Mouse (Mus musculus) MEL (cell line): Measurements from ENCODE around the gene Nt5e. TPM values are rescaled to one million over a fixed set of nuclear protein-coding genes. Genes with fewer than 3 reads are reported as not detected.

ENCODE experiments used
- DNase-seq: peaks from one replicate; pipeline ENCODE4 v3.0.0; 2011; ENCODE audit warnings: low read depth, low spot score
- H3K27ac ChIP-seq: 2 replicates; pipeline ENCODE4 v1.5.1; 2012; ENCODE audit warnings: low read depth, mild to moderate bottlenecking, control low read depth, low read length, moderate library complexity; ENCODE audit not compliant: control insufficient read depth
- H3K27me3 ChIP-seq, 2 experiments: fragments of 150-350 bp in 1 of 2; sonication (generic) in 1 of 2; 2 replicates each; pipeline ENCODE4 v1.6.1; 2012; ENCODE audit warnings: low read length in 2 of 2, mild to moderate bottlenecking in 2 of 2, improper control_type of control experiment in 1 of 2, moderate library complexity in 1 of 2; ENCODE audit not compliant: insufficient read depth in 2 of 2, control insufficient read depth in 1 of 2
- H3K36me3 ChIP-seq, 2 experiments: 2 replicates each; pipeline ENCODE4 v1.6.1; 2012 to 2014; ENCODE audit warnings: low read length in 2 of 2, improper control_type of control experiment in 1 of 2, inconsistent platforms in 1 of 2, mild to moderate bottlenecking in 1 of 2; ENCODE audit not compliant: insufficient read depth in 2 of 2, control insufficient read depth in 1 of 2
- H3K4me1 ChIP-seq, 2 experiments: fragments of 150-350 bp in 1 of 2; sonication (generic) in 1 of 2; 2 replicates each; pipeline ENCODE4 v1.6.1; 2012; ENCODE audit warnings: low read length in 2 of 2, improper control_type of control experiment in 1 of 2, mild to moderate bottlenecking in 1 of 2; ENCODE audit not compliant: insufficient read depth in 2 of 2, control insufficient read depth in 1 of 2
- H3K4me3 ChIP-seq, 2 experiments: fragments of 150-350 bp in 1 of 2; sonication (generic) in 1 of 2; 2 replicates each; pipeline ENCODE4 v1.5.1; 2012; ENCODE audit warnings: low read depth in 2 of 2, low read length in 2 of 2, mild to moderate bottlenecking in 2 of 2, moderate library complexity in 2 of 2, control low read depth in 1 of 2, improper control_type of control experiment in 1 of 2; ENCODE audit not compliant: control insufficient read depth in 1 of 2, insufficient read depth in 1 of 2
- H3K79me2 ChIP-seq: 2 replicates; pipeline ENCODE4 v1.6.1; 2012; ENCODE audit warnings: mild to moderate bottlenecking, low read length, moderate library complexity; ENCODE audit not compliant: control insufficient read depth, poor library complexity, insufficient read depth
- H3K9ac ChIP-seq: 2 replicates; pipeline ENCODE4 v1.6.1; 2012; ENCODE audit warnings: low read depth, mild to moderate bottlenecking, control low read depth, low read length, moderate library complexity; ENCODE audit not compliant: control insufficient read depth, poor library complexity, severe bottlenecking
- H3K9me3 ChIP-seq: fragments of 150-350 bp; sonication (generic); replicated peaks from 2 replicates; pipeline ENCODE4 v1.6.1; 2012; ENCODE audit warnings: mild to moderate bottlenecking, low read length, improper control_type of control experiment, moderate library complexity; ENCODE audit not compliant: insufficient read depth
- BHLHE40 ChIP-seq: IDR thresholded peaks from 2 replicates; pipeline ENCODE4 v1.6.1; 2012; ENCODE audit warnings: low read depth, mild to moderate bottlenecking, inconsistent platforms, low read length, improper control_type of control experiment, borderline replicate concordance
- ELF1 ChIP-seq: IDR thresholded peaks from 2 replicates; pipeline ENCODE4 v1.6.1; 2014; ENCODE audit warnings: low read depth, mild to moderate bottlenecking, inconsistent platforms, low read length, improper control_type of control experiment, moderate library complexity
- ETS1 ChIP-seq: IDR thresholded peaks from 2 replicates; pipeline ENCODE4 v1.6.1; 2012; ENCODE audit warnings: low read depth, mild to moderate bottlenecking, inconsistent platforms, low read length, improper control_type of control experiment, moderate library complexity
- MAFK ChIP-seq: IDR thresholded peaks from 2 replicates; pipeline ENCODE4 v1.6.1; 2011; ENCODE audit warnings: low read depth, mild to moderate bottlenecking, low read length, improper control_type of control experiment, borderline replicate concordance
- MAX ChIP-seq: IDR thresholded peaks from 2 replicates; pipeline ENCODE4 v1.6.1; 2011; ENCODE audit warnings: low read length, improper control_type of control experiment
- MEF2A ChIP-seq: IDR thresholded peaks from 2 replicates; pipeline ENCODE4 v1.6.1; 2014; ENCODE audit warnings: low read depth, mild to moderate bottlenecking, inconsistent platforms, low read length, improper control_type of control experiment; ENCODE audit not compliant: poor library complexity, insufficient replicate concordance, severe bottlenecking; ENCODE audit errors: extremely low read depth
- MXI1 ChIP-seq: IDR thresholded peaks from 2 replicates; pipeline ENCODE4 v1.6.1; 2011; ENCODE audit warnings: mild to moderate bottlenecking, low read depth, low read length, improper control_type of control experiment
- MYC ChIP-seq: IDR thresholded peaks from 2 replicates; pipeline ENCODE4 v1.6.1; 2011; ENCODE audit warnings: low read depth, mild to moderate bottlenecking, low read length, improper control_type of control experiment, moderate library complexity
- NELFE ChIP-seq: IDR thresholded peaks from 2 replicates; pipeline ENCODE4 v1.6.1; 2011; ENCODE audit warnings: low read depth, low read length, improper control_type of control experiment
- POLR2A ChIP-seq, 2 experiments: IDR thresholded peaks; 2 replicates each; pipeline ENCODE4 v1.6.1; 2011 to 2012; ENCODE audit warnings: low read length in 2 of 2, mild to moderate bottlenecking in 2 of 2, control low read depth in 1 of 2, improper control_type of control experiment in 1 of 2, low read depth in 1 of 2, moderate library complexity in 1 of 2; ENCODE audit not compliant: control insufficient read depth in 1 of 2, insufficient read depth in 1 of 2, poor library complexity in 1 of 2
- POLR2AphosphoS2 ChIP-seq: IDR thresholded peaks from 2 replicates; pipeline ENCODE4 v1.6.1; 2011; ENCODE audit warnings: low read length, improper control_type of control experiment
- POLR2AphosphoS5 ChIP-seq: IDR thresholded peaks from 2 replicates; pipeline ENCODE4 v1.6.1; 2012; ENCODE audit warnings: low read depth, borderline replicate concordance, mild to moderate bottlenecking, inconsistent platforms, low read length, moderate library complexity, mixed read lengths
- RAD21 ChIP-seq: IDR thresholded peaks from 2 replicates; pipeline ENCODE4 v1.6.1; 2011; ENCODE audit warnings: mild to moderate bottlenecking, low read depth, low read length, improper control_type of control experiment
- RCOR1 ChIP-seq: IDR thresholded peaks from 2 replicates; pipeline ENCODE4 v1.6.1; 2012; ENCODE audit warnings: low read depth, mild to moderate bottlenecking, inconsistent platforms, low read length, improper control_type of control experiment
- SIN3A ChIP-seq: IDR thresholded peaks from 2 replicates; pipeline ENCODE4 v1.6.1; 2012; ENCODE audit warnings: low read length, improper control_type of control experiment, inconsistent platforms
- TAL1 ChIP-seq: IDR thresholded peaks from 2 replicates; pipeline ENCODE4 v1.6.1; 2012; ENCODE audit warnings: mild to moderate bottlenecking, inconsistent platforms, low read length, moderate library complexity, mixed read lengths
- USF2 ChIP-seq, 2 experiments: IDR thresholded peaks; 2 replicates each; pipeline ENCODE4 v1.6.1; 2011 to 2012; ENCODE audit warnings: improper control_type of control experiment in 2 of 2, low read length in 2 of 2, borderline replicate concordance in 1 of 2, inconsistent platforms in 1 of 2, low read depth in 1 of 2, mild to moderate bottlenecking in 1 of 2; ENCODE audit not compliant: insufficient read depth in 1 of 2
- ZC3H11A ChIP-seq: IDR thresholded peaks from 2 replicates; pipeline ENCODE4 v1.6.1; 2012; ENCODE audit warnings: low read depth, mild to moderate bottlenecking, inconsistent platforms, low read length, improper control_type of control experiment
- ZKSCAN1 ChIP-seq: IDR thresholded peaks from 2 replicates; pipeline ENCODE4 v1.6.1; 2012; ENCODE audit warnings: low read depth, mild to moderate bottlenecking, inconsistent platforms, low read length, improper control_type of control experiment, moderate library complexity
- ZMIZ1 ChIP-seq: IDR thresholded peaks from 2 replicates; pipeline ENCODE4 v1.6.1; 2012; ENCODE audit warnings: low read depth, mild to moderate bottlenecking, inconsistent platforms, low read length, improper control_type of control experiment, moderate library complexity
- ZNF384 ChIP-seq: IDR thresholded peaks from 2 replicates; pipeline ENCODE4 v1.6.1; 2012; ENCODE audit warnings: low read depth, mild to moderate bottlenecking, inconsistent platforms, low read length, improper control_type of control experiment
- polyA plus RNA-seq, 2 experiments: library from polyadenylated mRNA; stranded (reverse) in 1 of 2; unstranded in 1 of 2; fragments of >175 nt in 1 of 2; fragments of >200 nt in 1 of 2; gene quantifications; 2 replicates each; pipeline versions ENCODE4 v1.2.1 to v1.2.4; 2012; ENCODE audit warnings: low replicate concordance in 2 of 2, low read depth in 1 of 2; ENCODE audit not compliant: insufficient read length in 2 of 2, insufficient read depth in 1 of 2, missing spikeins in 1 of 2
- total RNA-seq: library from RNA; depleted of rRNA; stranded (reverse); fragments of 300-350 nt; gene quantifications from 2 replicates; pipeline ENCODE4 v1.2.3, GENCODE M21; 2012

Gene Nt5e
- total and polyA plus RNA-seq, 3 experiments: 0.12 to 0.19 TPM; not detected in 1

DNA sequence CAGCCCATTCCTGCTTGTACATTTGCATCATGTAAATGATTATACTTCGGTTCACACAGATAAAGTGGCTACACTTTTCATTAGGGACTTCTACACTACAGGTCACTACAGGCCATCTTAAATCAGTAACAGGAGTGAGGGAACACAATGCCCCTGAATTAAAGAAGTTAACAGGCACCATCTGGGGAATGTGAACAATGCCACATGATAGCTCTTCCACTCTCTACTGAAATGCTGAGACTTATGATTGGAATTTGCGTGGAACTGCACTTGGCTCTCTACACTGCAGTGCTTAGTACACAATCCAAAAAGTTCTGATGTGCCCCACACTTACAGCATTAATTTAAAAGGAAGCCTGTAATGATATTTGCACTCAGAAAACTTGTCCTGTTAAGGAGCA is 47.3 kb upstream of the Nt5e start:
- H3K9me3 ChIP-seq: no peaks in the 10 kb centered on the region
- H3K27me3 ChIP-seq: no peaks in the 10 kb centered on the region
- no peaks in the 10 kb centered on the region for H3K4me1 ChIP-seq
- no peak overlapping the region for H3K9ac ChIP-seq
- TF ChIP-seq RAD21 (no peak), ELF1 (no peak), MAX (no peak), MAFK (no peak), ZMIZ1 (no peak), POLR2A (IDR thresholded peaks at IDR 0.05; ENCODE audit: control insufficient read depth in 1 of 2, insufficient read depth in 1 of 2, low read depth in 1 of 2, low read length in 2 of 2, poor library complexity in 1 of 2) (no peak), MXI1 (no peak), BHLHE40 (no peak), MYC (no peak), ZC3H11A (no peak), RCOR1 (no peak), TAL1 (no peak), USF2 (IDR thresholded peaks at IDR 0.05; ENCODE audit: borderline replicate concordance in 1 of 2, insufficient read depth in 1 of 2, low read depth in 1 of 2, low read length in 2 of 2) (no peak), POLR2AphosphoS5 (no peak), ZKSCAN1 (no peak), SIN3A (no peak), MEF2A (no peak)
- TF ChIP-seq, all 39 proteins: peak for 0
- no peak overlapping the region for H3K4me3 ChIP-seq
- H3K79me2 ChIP-seq: no peaks in the 10 kb centered on the region
- H3K27ac ChIP-seq: no peak overlapping the region
- H3K36me3 ChIP-seq: no peaks in the 10 kb centered on the region
- DNase-seq: no peak

DNA sequence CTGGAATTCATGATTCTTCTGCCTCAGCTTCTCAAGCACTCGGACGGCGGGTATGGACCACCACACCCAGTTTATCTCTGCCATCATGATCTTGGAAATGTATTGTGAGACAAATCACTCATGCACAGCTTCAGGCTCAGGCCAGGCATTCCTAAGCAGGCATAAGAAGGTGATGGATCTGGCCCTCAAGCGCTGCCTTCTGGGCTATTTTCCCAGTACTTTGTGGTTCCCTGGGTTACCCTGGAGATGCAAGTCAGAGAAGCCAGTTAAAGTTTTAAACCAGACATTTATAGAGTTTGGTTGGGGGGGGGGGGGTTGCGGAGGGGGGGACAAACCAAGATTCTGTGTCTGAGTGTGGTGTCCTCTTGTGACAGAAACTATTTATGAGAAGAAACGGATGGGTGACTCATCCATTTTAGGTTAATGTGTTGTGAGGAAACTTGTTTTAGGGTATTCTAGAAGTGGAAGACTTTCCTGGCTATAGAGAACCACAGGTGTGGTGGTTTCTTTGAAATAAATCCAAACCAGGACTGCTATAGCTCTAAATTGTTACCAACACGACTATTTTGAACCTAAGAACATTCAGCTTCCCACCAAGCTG is 37.3 kb upstream of the Nt5e start:
- no peaks in the 10 kb centered on the region for H3K9me3 ChIP-seq
- H3K27me3 ChIP-seq: no peaks in the 10 kb centered on the region; a peak in 1 of 4 replicates
- no peaks in the 10 kb centered on the region for H3K4me1 ChIP-seq
- TF ChIP-seq NELFE: no peak
- no peak for TF ChIP-seq ELF1
- no peak for TF ChIP-seq POLR2AphosphoS5
- no peak for TF ChIP-seq ZNF384
- TF ChIP-seq TAL1: no peak
- no peak for TF ChIP-seq ZC3H11A
- TF ChIP-seq POLR2AphosphoS2: no peak
- TF ChIP-seq RAD21: no peak
- TF ChIP-seq ETS1: no peak
- DNase-seq: no peak
- no peaks in the 10 kb centered on the region for H3K79me2 ChIP-seq
- no peak overlapping the region for H3K4me3 ChIP-seq
- no peak overlapping the region for H3K27ac ChIP-seq
- no peak overlapping the region for H3K9ac ChIP-seq
- no peaks in the 10 kb centered on the region for H3K36me3 ChIP-seq
